Mouse (Mus musculus) inflammation-experienced regulatory T-cells, adult 6 months (primary cell): ENCODE measurements around the gene Uck2. TPM values are rescaled to one million over a fixed set of nuclear protein-coding genes. Genes with fewer than 3 reads are reported as not detected.

Experiments
- ATAC-seq: one replicate; pipeline ENCODE4 v1.8.0; 2017
- polyA plus RNA-seq, 3 experiments: library from polyadenylated mRNA; unstranded; fragments of 100-300 nt; shearing (Covaris generic); gene quantifications; one replicate each; pipeline ENCODE4 v1.2.1; 2017

The Uck2 gene
- polyA plus RNA-seq, 3 experiments from 2014 or later = 22.3 to 28.8 (median 23.2) TPM

DNA sequence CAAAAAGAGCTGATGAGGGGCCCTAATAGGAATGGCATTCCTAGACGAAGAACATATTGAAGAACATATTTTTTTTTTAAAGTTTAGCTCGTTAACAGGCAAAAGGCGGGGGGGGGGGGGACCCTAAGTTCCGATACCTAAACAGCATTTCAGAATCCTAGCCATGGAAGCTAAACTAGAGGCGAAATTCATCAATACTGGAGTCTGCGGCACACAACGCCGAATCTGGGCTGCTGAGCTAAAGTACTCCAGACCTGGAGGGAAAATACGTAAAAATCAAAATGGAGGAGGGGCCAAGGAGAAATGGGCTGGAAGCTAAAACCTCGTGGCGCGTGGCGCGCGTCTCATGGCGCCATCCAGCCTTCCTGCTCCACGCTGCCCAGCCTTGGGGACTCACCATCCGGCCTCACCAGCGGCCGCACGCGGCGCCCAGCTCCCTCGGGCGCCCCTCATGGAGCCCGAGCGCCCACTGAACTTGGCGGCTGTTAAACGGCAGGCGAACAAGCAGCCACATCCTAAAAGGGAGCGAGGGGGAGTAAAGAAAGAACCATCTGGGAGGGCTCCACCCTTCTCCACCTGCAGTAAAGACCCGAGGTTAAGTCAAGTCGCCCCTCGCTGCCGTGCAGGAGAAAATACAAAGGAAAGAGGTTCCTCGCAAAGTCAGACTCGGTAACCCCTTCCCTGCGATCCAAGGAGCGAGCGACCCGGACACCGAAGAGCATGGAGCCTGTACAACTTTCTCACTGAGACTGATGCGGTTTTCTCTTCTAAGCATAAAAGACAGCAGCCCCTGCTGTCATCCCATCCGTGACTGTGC, 1.5 kb downstream of the Uck2 start:
- peak; percentile 29 for ATAC-seq

- ATAC-seq = no peak
Observed at GRCm38 (mm10) chr1:167282768-167283167, 2.4 kb downstream of the Uck2 start.

GRCm38 (mm10) chr1:167282112-167282511, 3.0 kb downstream of the Uck2 start:
- no peak for ATAC-seq

DNA sequence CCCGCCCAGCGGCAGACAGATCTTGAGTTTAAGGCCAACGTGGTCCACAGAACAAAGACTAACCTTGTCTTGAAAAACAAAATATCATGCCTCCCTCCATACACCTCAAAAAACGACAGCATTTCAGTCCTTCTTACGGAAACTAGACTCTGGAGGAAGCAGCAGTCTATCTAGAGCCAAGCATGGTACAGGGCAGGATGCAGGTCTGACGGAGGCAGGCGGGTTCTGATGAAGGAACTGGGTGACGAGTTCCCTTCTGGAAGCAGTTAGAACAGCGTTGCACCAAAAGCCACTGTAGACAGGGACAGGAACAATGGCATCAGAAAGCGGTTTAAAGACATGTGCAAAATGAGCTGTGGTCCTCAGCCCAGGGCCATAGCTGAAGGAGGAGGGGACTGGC, 5.1 kb downstream of the Uck2 start:
- ATAC-seq = no peak

- no peak for ATAC-seq
Observed at GRCm38 (mm10) chr1:167279160-167279715, 5.9 kb downstream of the Uck2 start.

DNA sequence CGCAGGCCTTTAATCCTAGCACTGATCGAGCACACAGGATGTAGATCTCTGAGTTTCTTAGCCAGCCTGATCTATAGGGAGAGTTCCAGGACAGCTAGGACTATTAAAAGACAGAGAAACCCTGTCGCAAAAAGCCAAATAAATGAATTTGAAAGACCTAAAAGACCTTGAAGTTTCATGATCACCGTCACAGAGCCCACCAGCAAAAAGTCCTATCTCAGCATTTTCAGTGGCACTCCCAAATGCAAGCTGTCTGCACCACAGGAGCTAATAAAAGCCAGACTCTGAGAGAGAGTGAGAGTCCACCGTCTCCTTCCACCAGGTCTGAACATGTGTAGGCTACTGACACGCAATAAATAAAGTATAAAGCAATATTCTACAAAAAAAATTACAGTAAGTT, 6.7 kb downstream of the Uck2 start:
- ATAC-seq = no peak

- no peak for ATAC-seq
Observed at GRCm38 (mm10) chr1:167274646-167275390, 10.3 kb downstream of the Uck2 start.

DNA sequence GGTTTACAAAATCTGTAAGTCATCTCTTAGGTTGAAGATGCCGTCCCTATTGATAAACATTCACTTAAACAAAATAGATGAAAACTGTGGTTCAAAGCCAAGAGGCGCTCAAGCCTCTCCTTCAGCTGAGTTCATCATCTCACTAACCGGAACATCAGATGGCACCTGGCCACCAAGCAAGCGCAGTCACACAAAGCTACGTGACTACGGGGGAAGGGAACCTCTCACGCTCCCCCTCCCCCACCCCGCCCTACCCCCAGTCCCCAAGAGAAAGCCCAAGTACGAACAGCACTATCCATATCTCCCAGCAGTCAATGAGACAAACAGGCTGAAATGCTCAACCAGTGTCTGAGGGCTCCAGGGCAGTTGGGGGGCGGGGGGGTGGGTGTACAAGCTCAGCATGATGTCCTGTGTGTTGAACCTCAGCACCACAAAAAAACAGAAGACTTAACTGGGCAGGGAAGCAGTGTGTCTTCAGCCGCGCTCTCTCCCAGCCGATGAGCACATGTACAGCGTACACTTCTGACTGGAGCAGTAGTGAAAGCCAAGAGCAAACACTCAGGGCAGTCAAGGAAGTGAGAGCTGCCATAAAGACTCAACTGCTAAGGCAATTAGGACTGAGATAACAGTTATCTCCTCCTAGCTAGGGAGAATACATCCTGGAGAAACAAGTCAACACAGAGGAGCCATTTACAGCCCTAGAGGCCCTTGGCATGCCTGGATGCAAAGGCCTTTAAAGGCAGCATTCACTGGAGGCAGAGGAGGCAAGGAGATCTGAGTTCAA, 11.5 kb downstream of the Uck2 start:
- peak; percentile 44 for ATAC-seq

- no peak for ATAC-seq
Observed at GRCm38 (mm10) chr1:167271841-167272240, 13.3 kb downstream of the Uck2 start.

DNA sequence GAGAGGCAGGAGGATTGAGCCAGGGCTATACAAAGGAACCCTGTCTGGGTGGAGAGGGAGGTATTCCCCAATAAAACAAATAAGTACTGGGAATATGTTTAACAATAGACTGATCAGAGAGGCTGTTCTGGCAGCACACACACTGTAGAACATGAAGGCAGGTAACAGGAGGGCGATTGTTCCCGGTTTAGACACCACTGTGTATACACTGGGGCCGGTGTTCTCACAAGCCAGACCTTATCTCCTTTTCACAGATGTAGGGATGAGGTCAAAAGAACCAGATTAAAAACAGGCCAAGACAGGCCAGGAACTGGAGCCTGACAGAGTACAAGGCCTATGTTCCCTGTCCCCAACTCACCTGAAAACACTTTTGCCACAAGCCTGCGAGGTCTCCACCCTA, 13.8 kb downstream of the Uck2 start:
- ATAC-seq = no peak

DNA sequence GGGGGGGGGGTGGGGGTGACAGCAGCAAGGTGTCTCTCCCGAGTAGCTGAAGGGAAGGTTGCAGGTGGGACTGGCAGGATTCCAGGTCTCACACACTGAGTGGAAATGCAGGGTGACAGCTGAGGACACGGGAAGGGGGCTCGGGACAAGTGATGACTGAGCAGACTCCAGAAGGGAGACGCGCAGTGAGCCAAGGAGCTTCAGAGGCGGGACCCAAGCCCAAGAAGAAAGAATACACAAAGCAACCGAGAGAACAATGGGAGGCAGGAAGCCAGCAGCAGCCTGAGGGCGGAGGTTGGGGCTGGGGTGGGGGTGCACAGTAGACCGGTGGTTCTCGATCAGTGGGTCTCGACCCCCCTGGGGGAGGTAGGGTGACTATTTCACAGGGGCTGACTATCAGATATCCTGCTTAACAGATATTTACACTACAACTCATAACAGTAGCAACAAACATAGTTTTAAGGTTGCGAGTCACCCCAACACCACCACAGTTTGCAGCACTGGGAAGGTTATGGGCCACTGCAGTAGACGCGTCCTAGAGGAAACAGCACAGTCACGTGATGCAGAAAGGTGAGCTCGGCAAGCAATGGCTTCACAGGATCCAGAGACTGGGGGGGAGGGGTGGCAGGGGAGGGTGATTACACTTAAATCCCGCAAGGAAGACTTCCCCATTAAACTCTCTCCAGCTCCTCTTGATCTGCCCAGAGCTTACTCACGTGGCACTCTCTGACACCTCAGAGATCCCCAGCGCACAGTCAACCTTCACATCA, 14.6 kb downstream of the Uck2 start:
- peak; percentile 60 for ATAC-seq

- no peak for ATAC-seq
Observed at GRCm38 (mm10) chr1:167269856-167270270, 15.3 kb downstream of the Uck2 start.

GRCm38 (mm10) chr1:167269350-167269811, 15.7 kb downstream of the Uck2 start:
- peak; percentile 30 for ATAC-seq

- no peak for ATAC-seq
Observed at GRCm38 (mm10) chr1:167268360-167269063, 16.6 kb downstream of the Uck2 start.

DNA sequence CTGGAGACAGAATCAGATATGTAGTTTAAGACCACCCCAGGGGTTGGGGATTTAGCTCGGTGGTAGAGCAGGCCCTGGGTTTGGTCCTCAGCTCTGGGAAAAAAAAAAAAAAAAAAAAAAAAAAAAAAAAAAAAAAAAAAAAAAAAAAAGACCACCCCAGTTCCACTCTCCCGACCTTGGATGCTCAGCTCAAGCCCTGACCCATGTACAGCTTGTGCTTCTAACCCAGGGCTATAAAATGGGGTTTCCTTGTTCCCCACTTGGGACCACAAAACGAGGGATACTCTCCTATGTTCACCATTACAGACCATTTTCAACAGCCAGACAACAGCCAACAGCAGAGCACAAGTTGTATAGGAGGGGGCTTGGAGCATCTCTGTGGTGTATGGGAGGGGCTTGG, 18.4 kb downstream of the Uck2 start:
- ATAC-seq = no peak

- ATAC-seq = no peak
Observed at GRCm38 (mm10) chr1:167265366-167265765, 19.8 kb downstream of the Uck2 start.

- ATAC-seq = no peak
Observed at GRCm38 (mm10) chr1:167262489-167263041, 22.6 kb downstream of the Uck2 start.

GRCm38 (mm10) chr1:167261750-167262149, 23.4 kb downstream of the Uck2 start:
- no peak for ATAC-seq

GRCm38 (mm10) chr1:167259702-167260101, 25.4 kb downstream of the Uck2 start:
- ATAC-seq = no peak

DNA sequence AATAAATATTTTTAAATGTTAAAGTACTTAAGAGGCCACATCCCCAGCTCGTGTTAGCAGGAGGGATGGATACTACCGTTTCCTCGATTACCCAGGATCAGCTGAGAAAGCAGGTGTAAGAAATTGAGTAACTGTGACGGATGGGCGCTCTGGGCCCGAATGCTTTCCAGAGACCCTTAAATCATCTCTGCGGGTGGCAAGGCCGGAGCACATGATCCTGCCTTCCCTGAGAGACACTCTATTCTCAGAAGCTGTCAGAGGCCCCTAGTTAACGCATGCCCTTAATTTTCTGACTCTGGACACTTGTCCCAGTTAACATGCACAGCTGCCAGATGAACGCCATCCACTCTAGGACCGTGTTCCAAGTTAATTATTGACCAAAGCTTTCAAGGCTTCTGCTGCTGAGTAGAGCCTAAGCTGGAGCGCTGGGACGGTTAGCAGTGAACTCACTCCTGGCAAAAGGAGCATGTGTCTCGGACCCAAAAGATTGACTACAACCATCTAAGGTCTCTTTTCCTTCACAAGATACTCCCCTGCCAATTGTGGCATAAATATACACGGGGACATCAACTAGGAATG, 28.3 kb downstream of the Uck2 start:
- no peak for ATAC-seq

- no peak for ATAC-seq
Observed at GRCm38 (mm10) chr1:167253579-167253978, 31.5 kb downstream of the Uck2 start.
